Mouse (Mus musculus) liver, adult 2 months (tissue): ENCODE measurements around the gene Cdc42ep4. TPM values are rescaled to one million over a fixed set of nuclear protein-coding genes. Genes with fewer than 3 reads are reported as not detected.

Experiments
- DNase-seq: peaks from one replicate; pipeline ENCODE4 v3.0.0-alpha.2; 2011; ENCODE audit warnings: low read depth, low spot score; ENCODE audit errors: extremely low read depth
- H3K27ac ChIP-seq: fragments of 200-500 bp; replicated peaks from 2 replicates; pipeline ENCODE4 v1.5.1; 2012; ENCODE audit warnings: low read depth, mild to moderate bottlenecking, control low read depth, inconsistent platforms, low read length; ENCODE audit not compliant: insufficient read depth
- H3K27me3 ChIP-seq: fragments of 200-500 bp; 2 replicates; pipeline ENCODE4 v1.6.1; 2012; ENCODE audit warnings: mild to moderate bottlenecking, moderate library complexity, low read length, inconsistent platforms; ENCODE audit not compliant: control insufficient read depth, insufficient read depth
- H3K36me3 ChIP-seq: fragments of 200-500 bp; 2 replicates; pipeline ENCODE4 v1.6.1; 2012; ENCODE audit warnings: low read length, inconsistent platforms; ENCODE audit not compliant: control insufficient read depth, insufficient read depth
- H3K4me1 ChIP-seq: fragments of 200-500 bp; 2 replicates; pipeline ENCODE4 v1.6.1; 2011; ENCODE audit warnings: low read length; ENCODE audit not compliant: control insufficient read depth, insufficient read depth
- H3K4me3 ChIP-seq: fragments of 200-500 bp; 2 replicates; pipeline ENCODE4 v1.5.1; 2011; ENCODE audit warnings: low read depth, mild to moderate bottlenecking, control low read depth, low read length, moderate library complexity; ENCODE audit not compliant: insufficient read depth
- H3K79me2 ChIP-seq: fragments of 200-500 bp; 2 replicates; pipeline ENCODE4 v1.6.1; 2012; ENCODE audit warnings: inconsistent platforms, mild to moderate bottlenecking, low read length, moderate library complexity; ENCODE audit not compliant: control insufficient read depth, insufficient read depth
- H3K9ac ChIP-seq: fragments of 200-500 bp; 2 replicates; pipeline ENCODE4 v1.6.1; 2012; ENCODE audit warnings: low read depth, mild to moderate bottlenecking, control low read depth, inconsistent platforms, low read length
- CTCF ChIP-seq: fragments of 200-500 bp; IDR thresholded peaks from 2 replicates; pipeline ENCODE4 v1.5.1; 2011; ENCODE audit warnings: low read depth, low read length, control low read depth
- POLR2A ChIP-seq: fragments of 200-500 bp; IDR thresholded peaks from 2 replicates; pipeline ENCODE4 v1.6.1; 2011; ENCODE audit warnings: low read length, control low read depth; ENCODE audit not compliant: insufficient read depth; ENCODE audit errors: extremely low read depth
- WGBS: fragments of 180-500 bp; shearing (Covaris S2); methylation state at CpG from one replicate; pipeline ENCODE4 v1.1.7; 2018; 5-methylcytosine and 5-hydroxymethylcytosine counted together
- polyA plus RNA-seq: library from polyadenylated mRNA; depleted of rRNA; stranded (reverse); fragments of >200 nt; gene quantifications from 2 replicates; pipeline ENCODE4 v1.2.3, GENCODE M21; 2012
- total RNA-seq: library from RNA; depleted of rRNA; stranded (reverse); fragments of >200 nt; gene quantifications from 2 replicates; pipeline ENCODE4 v1.2.3, GENCODE M21; 2014

Cdc42ep4 gene
- total and polyA plus RNA-seq, 2 experiments: 25.2 to 32.7 TPM

DNA sequence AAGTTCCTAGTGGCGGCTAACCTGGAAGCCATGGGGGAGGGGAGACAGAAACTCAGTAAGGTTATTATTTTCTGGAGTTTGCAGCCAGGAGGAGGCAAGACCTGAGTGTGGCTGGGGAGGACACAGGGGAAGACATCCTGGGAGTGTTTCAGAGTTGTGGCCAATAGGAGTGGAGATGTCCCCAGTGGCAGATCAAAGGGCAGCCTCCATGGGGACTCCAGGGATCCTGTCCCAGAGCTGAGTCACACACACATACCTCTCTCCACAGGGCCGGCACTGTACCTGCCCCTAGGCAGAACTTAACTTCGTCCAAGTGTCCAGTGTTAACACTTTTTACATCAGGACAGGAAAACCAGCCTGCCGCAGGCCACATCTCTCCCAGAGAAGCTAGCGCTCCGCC lies 16.5 kb downstream of the Cdc42ep4 start:
- Histone ChIP-seq H3K79me2 (peaks cover 47% of the 10 kb centered on the region), H3K27ac (peak overlapping the region; percentile 47), H3K4me3 (no peak overlapping the region), H3K36me3 (no peaks in the 10 kb centered on the region), H3K9ac (no peak overlapping the region; the same call in 1 of the 2 replicates), H3K4me1 (peaks cover 64% of the 10 kb centered on the region), H3K27me3 (no peaks in the 10 kb centered on the region)
- WGBS: 33% methylated on average over 6 of the region's 6 CpGs
- TF ChIP-seq POLR2A (no peak), CTCF (no peak)
- DNase-seq: peak; percentile 86

DNA sequence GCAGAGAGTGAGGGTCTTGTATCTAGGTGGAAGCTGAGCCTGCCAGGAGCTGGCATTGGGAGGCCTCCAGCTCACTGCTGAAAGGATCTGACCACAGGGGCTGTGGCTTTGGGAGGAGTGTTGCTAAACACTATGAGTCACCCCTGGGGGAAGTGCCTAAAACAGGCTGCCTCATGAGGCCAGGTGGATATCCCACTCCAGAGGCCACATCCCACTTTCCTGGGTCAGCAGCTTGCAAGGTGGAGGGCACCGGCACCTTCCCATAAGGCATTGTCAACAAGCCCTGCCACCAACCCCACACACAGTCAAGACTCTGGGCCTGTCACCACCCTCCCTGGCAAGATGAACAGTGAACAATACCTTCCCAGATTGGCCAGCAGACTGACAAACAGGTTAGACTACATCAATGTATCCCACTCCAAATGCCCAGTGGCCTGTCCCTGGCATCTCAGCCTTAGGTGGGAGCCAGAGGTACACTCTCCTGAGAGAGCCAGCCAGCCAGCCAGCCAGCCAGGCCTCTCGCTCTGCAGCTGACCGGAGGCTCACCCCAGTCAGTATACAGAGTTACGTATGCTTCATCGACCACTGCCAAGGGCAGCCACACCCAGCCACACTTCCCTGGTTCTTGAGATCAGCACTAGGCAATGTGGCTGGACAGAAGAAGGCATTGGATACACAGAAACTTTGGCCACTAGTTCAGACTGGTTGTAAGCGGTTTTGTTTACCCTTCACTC lies 17.9 kb downstream of the Cdc42ep4 start:
- peak; percentile 79 for DNase-seq
- no peak for TF ChIP-seq POLR2A
- peaks cover 3% of the 10 kb centered on the region; the same call in 1 of the 2 replicates for H3K36me3 ChIP-seq

DNA sequence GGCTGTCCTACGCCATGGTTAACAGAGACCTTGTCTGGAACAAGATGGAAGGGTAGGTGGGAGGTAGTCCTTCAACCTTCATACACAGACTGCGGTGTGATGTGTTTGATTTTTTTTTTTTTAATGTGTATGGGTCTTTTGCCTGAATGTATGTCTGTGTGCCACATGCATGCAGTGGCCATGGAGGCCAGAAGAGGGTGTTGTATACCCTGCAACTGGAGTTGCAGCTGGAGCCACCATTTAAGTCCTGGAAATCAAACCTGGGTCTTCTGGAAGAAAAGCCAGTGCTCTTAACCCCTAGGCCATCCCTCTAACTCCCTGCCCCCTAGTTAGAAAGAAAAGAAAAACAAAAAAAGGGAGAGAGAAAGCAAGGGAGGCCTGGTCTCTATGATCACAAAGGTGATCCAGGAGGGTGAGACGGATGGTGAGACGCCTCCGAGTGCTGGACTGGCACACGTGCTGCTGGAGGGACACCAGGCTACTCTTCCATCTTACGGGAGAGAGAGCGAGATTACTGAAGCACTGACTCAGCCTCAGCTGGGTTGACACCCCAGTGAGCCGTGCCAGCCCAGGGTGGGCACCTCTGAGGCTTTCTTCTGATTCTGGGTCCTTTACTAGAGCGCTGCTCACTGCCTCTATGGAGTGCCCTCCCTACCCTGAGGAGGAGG lies 19.6 kb downstream of the Cdc42ep4 start:
- H3K27me3 ChIP-seq: no peaks in the 10 kb centered on the region
- H3K4me1 ChIP-seq: peaks cover 73% of the 10 kb centered on the region
- peak overlapping the region; percentile 43 for H3K27ac ChIP-seq
- H3K4me3 ChIP-seq: no peak overlapping the region
- WGBS: 90% methylated on average over 10 of the region's 10 CpGs
- H3K36me3 ChIP-seq: peaks cover 7% of the 10 kb centered on the region; the same call in 1 of the 2 replicates
- no peak for DNase-seq
- TF ChIP-seq POLR2A: no peak
- TF ChIP-seq CTCF: peak; percentile 29; the same call in 1 of the 2 replicates
- H3K79me2 ChIP-seq: peaks cover 40% of the 10 kb centered on the region
- H3K9ac ChIP-seq: no peak overlapping the region

More for the DNA sequence above, 17.9 kb downstream of the Cdc42ep4 start:
- WGBS: 5% methylated on average over 6 of the region's 6 CpGs
- peaks cover 49% of the 10 kb centered on the region for H3K79me2 ChIP-seq
- no peaks in the 10 kb centered on the region for H3K27me3 ChIP-seq
- peak overlapping the region; percentile 37 for H3K9ac ChIP-seq
- H3K4me1 ChIP-seq: peaks cover 66% of the 10 kb centered on the region
- H3K4me3 ChIP-seq: no peak overlapping the region
- H3K27ac ChIP-seq: peak overlapping the region; percentile 43

DNA sequence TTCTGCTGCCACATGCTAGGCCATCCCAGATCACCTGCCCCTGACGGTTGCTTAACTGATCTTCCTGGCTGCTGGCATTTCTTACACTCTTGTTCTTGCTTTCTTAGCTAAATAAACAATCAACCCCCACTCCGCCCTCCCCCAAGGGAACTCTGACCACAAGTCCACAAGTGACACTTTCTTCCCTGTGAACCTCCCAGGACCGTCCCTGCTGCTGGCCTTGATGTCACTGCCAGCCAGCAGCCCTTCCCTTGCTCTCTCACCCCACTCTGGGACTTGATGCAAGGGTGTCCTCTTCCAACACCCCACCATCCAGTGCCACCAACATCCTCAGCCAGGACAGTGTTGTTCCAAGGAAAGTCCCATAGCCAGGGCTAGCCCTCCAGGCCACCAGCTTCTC lies 20.8 kb downstream of the Cdc42ep4 start:
- Histone ChIP-seq H3K79me2 (peaks cover 36% of the 10 kb centered on the region), H3K36me3 (peaks cover 7% of the 10 kb centered on the region; the same call in 1 of the 2 replicates), H3K9ac (peak overlapping the region; percentile 26), H3K27ac (peak overlapping the region; percentile 63), H3K4me3 (no peak overlapping the region), H3K4me1 (peaks cover 71% of the 10 kb centered on the region), H3K27me3 (no peaks in the 10 kb centered on the region)
- peak; percentile 99 for DNase-seq
- TF ChIP-seq CTCF (no peak), POLR2A (no peak)
- WGBS: 19% methylated on average over 3 of the region's 3 CpGs

DNA sequence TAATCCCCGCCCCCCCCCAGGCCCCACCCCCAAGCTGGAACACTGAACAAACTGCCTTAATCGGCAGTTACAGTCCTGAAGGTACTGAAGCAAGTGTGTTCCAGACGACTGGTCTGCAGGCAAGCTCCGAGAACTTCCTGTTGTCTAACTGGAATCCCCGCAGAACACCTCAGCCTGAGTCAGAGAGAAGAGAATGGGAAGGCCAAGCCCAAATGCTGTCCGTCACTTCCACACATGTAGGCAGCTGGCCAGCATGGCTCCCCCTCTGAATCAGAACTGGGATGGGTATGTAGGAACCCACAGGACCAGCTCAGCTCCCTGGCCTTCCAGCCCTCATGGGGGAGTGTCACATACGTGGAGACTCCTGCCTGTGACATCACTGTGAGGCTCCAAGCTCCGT lies 21.8 kb downstream of the Cdc42ep4 start:
- Histone ChIP-seq H3K4me1 (peaks cover 69% of the 10 kb centered on the region), H3K79me2 (peaks cover 35% of the 10 kb centered on the region), H3K27me3 (no peaks in the 10 kb centered on the region), H3K36me3 (peaks cover 7% of the 10 kb centered on the region; the same call in 1 of the 2 replicates), H3K9ac (peak overlapping the region; percentile 43), H3K4me3 (no peak overlapping the region), H3K27ac (peak overlapping the region; percentile 63)
- no peak for DNase-seq
- TF ChIP-seq CTCF: no peak
- TF ChIP-seq POLR2A: no peak
- WGBS: 48% methylated on average over 8 of the region's 8 CpGs

DNA sequence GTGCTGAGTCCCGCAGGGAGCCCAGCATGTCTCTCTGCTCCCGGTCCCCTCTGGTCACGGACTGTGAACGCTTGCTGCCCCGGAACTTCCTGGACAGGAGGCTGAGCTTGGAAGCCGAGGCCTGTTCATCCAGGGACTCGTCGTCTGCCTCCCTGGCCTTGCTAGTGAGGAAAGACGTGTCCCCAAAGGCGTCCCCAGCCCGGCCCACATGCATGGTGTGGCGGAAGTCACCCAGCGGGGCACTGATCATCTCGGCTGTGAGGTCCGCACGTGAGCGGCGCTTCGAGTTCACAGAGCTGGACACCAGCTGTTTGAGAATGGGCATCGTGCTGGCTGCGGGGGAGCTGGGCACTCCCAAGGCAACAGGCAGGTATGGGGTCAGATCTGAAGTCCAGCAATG lies 22.4 kb downstream of the Cdc42ep4 start:
- WGBS: 86% methylated on average over 21 of the region's 21 CpGs
- TF ChIP-seq CTCF (no peak), POLR2A (no peak)
- peaks cover 7% of the 10 kb centered on the region; the same call in 1 of the 2 replicates for H3K36me3 ChIP-seq
- H3K79me2 ChIP-seq: peaks cover 31% of the 10 kb centered on the region
- H3K9ac ChIP-seq: 0 out of 2 replicates have a peak overlapping the region, but pooled peaks have one; percentile 11
- 0 out of 2 replicates have a peak overlapping the region, but pooled peaks have one; percentile 53 for H3K27ac ChIP-seq
- H3K4me1 ChIP-seq: peaks cover 63% of the 10 kb centered on the region
- no peak for DNase-seq
- H3K4me3 ChIP-seq: no peak overlapping the region
- no peaks in the 10 kb centered on the region for H3K27me3 ChIP-seq
